Mouse (Mus musculus) CH12.LX (cell line): Measurements from ENCODE around the gene Sgip1. TPM values are rescaled to one million over a fixed set of nuclear protein-coding genes. Genes with fewer than 3 reads are reported as not detected.
A peak's percentile ranks its signal among the peaks of the same experiment; 100 is the strongest.

Source experiments
- DNase-seq: peaks from one replicate; pipeline ENCODE4 v3.0.0-alpha.2; 2013; ENCODE audit errors: extremely low read depth
- H3K27ac ChIP-seq: 2 replicates; pipeline ENCODE4 v1.5.1; 2012; ENCODE audit warnings: low read depth, mild to moderate bottlenecking, control low read depth, moderate library complexity; ENCODE audit not compliant: insufficient read depth
- H3K27me3 ChIP-seq: replicated peaks from 2 replicates; pipeline ENCODE3; 2012; ENCODE audit warnings: inconsistent platforms
- H3K36me3 ChIP-seq, 2 experiments: replicated peaks in 1 of 2; 2 replicates each; pipeline versions ENCODE3 to v1.6.1; 2012; ENCODE audit warnings: inconsistent platforms in 1 of 2, low read length in 1 of 2, mild to moderate bottlenecking in 1 of 2, mixed read lengths in 1 of 2, moderate library complexity in 1 of 2; ENCODE audit not compliant: control insufficient read depth in 1 of 2, insufficient read depth in 1 of 2
- H3K4me1 ChIP-seq, 2 experiments: 2 replicates each; pipeline ENCODE4 v1.6.1; 2012; ENCODE audit warnings: inconsistent platforms in 1 of 2, moderate library complexity in 1 of 2; ENCODE audit not compliant: insufficient read depth in 2 of 2, control insufficient read depth in 1 of 2
- H3K4me2 ChIP-seq: 2 replicates; pipeline ENCODE4 v1.6.1; 2012; ENCODE audit warnings: low read depth, mild to moderate bottlenecking, control low read depth; ENCODE audit not compliant: poor library complexity, insufficient read depth, severe bottlenecking
- H3K4me3 ChIP-seq, 3 experiments: fragments of 150-350 bp in 1 of 3; sonication (generic) in 1 of 3; replicated peaks in 1 of 3; 2 replicates each; pipeline versions ENCODE3 to v1.5.1; 2011 to 2012; ENCODE audit warnings: low read depth in 2 of 3, low read length in 2 of 3, mild to moderate bottlenecking in 2 of 3, moderate library complexity in 2 of 3, control low read depth in 1 of 3, improper control_type of control experiment in 1 of 3, inconsistent platforms in 1 of 3, mixed read lengths in 1 of 3; ENCODE audit not compliant: poor library complexity in 1 of 3
- H3K79me2 ChIP-seq: replicated peaks from 2 replicates; pipeline ENCODE4 v1.6.1; 2012; ENCODE audit warnings: mild to moderate bottlenecking, moderate library complexity; ENCODE audit not compliant: control insufficient read depth, poor library complexity, insufficient read depth, severe bottlenecking; ENCODE audit errors: extremely low read depth
- H3K9ac ChIP-seq: 2 replicates; pipeline ENCODE4 v1.6.1; 2012; ENCODE audit warnings: low read depth, mild to moderate bottlenecking, control low read depth, moderate library complexity; ENCODE audit not compliant: insufficient read depth
- H3K9me3 ChIP-seq: replicated peaks from 2 replicates; pipeline ENCODE3; 2012; ENCODE audit warnings: low read length, inconsistent platforms, mixed read lengths
- CTCF ChIP-seq, 2 experiments: IDR thresholded peaks in 1 of 2; conservative IDR thresholded peaks in 1 of 2; 2 replicates each; pipeline ENCODE4 v1.5.1; 2011 to 2012; ENCODE audit warnings: low read depth in 2 of 2, low read length in 2 of 2, improper control_type of control experiment in 1 of 2, inconsistent platforms in 1 of 2, mild to moderate bottlenecking in 1 of 2, moderate library complexity in 1 of 2
- E2F4 ChIP-seq: IDR thresholded peaks from 2 replicates; pipeline ENCODE4 v1.6.1; 2011; ENCODE audit warnings: low read depth, low read length, improper control_type of control experiment; ENCODE audit not compliant: insufficient replicate concordance
- HCFC1 ChIP-seq: IDR thresholded peaks from 2 replicates; pipeline ENCODE4 v1.6.1; 2012; ENCODE audit warnings: low read depth, mild to moderate bottlenecking, inconsistent platforms, low read length, improper control_type of control experiment
- JUND ChIP-seq: conservative IDR thresholded peaks from 2 replicates; pipeline ENCODE4 v1.6.1; 2011; ENCODE audit warnings: low read depth, low read length, improper control_type of control experiment
- KAT2A ChIP-seq: IDR thresholded peaks from 2 replicates; pipeline ENCODE4 v1.6.1; 2012; ENCODE audit warnings: low read length, improper control_type of control experiment, inconsistent platforms; ENCODE audit not compliant: insufficient replicate concordance
- MAX ChIP-seq: IDR thresholded peaks from 2 replicates; pipeline ENCODE4 v1.6.1; 2011; ENCODE audit warnings: low read length, improper control_type of control experiment
- MEF2A ChIP-seq: IDR thresholded peaks from 2 replicates; pipeline ENCODE4 v1.6.1; 2014; ENCODE audit warnings: low read depth, mild to moderate bottlenecking, inconsistent platforms, low read length, improper control_type of control experiment, borderline replicate concordance
- NRF1 ChIP-seq: IDR thresholded peaks from 2 replicates; pipeline ENCODE4 v1.6.1; 2014; ENCODE audit warnings: low read depth, mild to moderate bottlenecking, inconsistent platforms, low read length, improper control_type of control experiment, moderate library complexity
- PAX5 ChIP-seq: IDR thresholded peaks from 2 replicates; pipeline ENCODE4 v1.6.1; 2012; ENCODE audit warnings: low read length, inconsistent platforms, mixed read lengths
- POLR2A ChIP-seq: IDR thresholded peaks from 2 replicates; pipeline ENCODE4 v1.6.1; 2011; ENCODE audit warnings: low read depth, mild to moderate bottlenecking, improper control_type of control experiment, low read length
- POLR2AphosphoS2 ChIP-seq: IDR thresholded peaks from 2 replicates; pipeline ENCODE4 v1.6.1; 2011; ENCODE audit warnings: low read depth, low read length, improper control_type of control experiment
- RAD21 ChIP-seq: IDR thresholded peaks from 2 replicates; pipeline ENCODE4 v1.6.1; 2011; ENCODE audit warnings: low read depth, mild to moderate bottlenecking, low read length, improper control_type of control experiment, moderate library complexity
- SIN3A ChIP-seq: IDR thresholded peaks from 2 replicates; pipeline ENCODE4 v1.6.1; 2012; ENCODE audit warnings: low read length, improper control_type of control experiment, inconsistent platforms
- SMC3 ChIP-seq: IDR thresholded peaks from 2 replicates; pipeline ENCODE4 v1.6.1; 2011; ENCODE audit warnings: low read depth, low read length, improper control_type of control experiment
- USF2 ChIP-seq: conservative IDR thresholded peaks from 2 replicates; pipeline ENCODE4 v1.6.1; 2011; ENCODE audit warnings: low read depth, low read length, improper control_type of control experiment
- ZC3H11A ChIP-seq: IDR thresholded peaks from 2 replicates; pipeline ENCODE4 v1.6.1; 2012; ENCODE audit warnings: low read depth, mild to moderate bottlenecking, inconsistent platforms, low read length, improper control_type of control experiment
- ZNF384 ChIP-seq: IDR thresholded peaks from 2 replicates; pipeline ENCODE4 v1.6.1; 2012; ENCODE audit warnings: low read depth, low read length, improper control_type of control experiment, inconsistent platforms
- dilution Hi-C: fragments of 300-500 bp; cut with MboI; formaldehyde crosslinking; loops from 2 replicates; pipeline ENCODE4 v1.14.3; 2020; ENCODE audit warnings: low sequenced_read_pairs; ENCODE audit not compliant: extremely low pct_unique_long_range_greater_than_20kb, extremely low pct_ligation_motif_present
- in situ Hi-C: fragments of 300-500 bp; cut with MboI; formaldehyde crosslinking; loops from 3 replicates; pipeline ENCODE4 v1.14.3; 2019; ENCODE audit warnings: low sequenced_read_pairs, low pct_ligation_motif_present, low pct_unique_long_range_greater_than_20kb, mixed read lengths
- polyA plus RNA-seq: library from polyadenylated mRNA; unstranded; fragments of >175 nt; gene quantifications from 2 replicates; pipeline ENCODE4 v1.2.1, GENCODE M21; 2012; ENCODE audit warnings: low read depth; ENCODE audit not compliant: insufficient read length
- total RNA-seq, 2 experiments: library from RNA; depleted of rRNA; stranded (reverse); fragments of 300-350 nt in 1 of 2; fragments of >200 nt in 1 of 2; gene quantifications; 2 replicates each; pipeline ENCODE4 v1.2.3; 2012 to 2014

Gene Sgip1
- total and polyA plus RNA-seq, 3 experiments: 0.07 to 0.39 (median 0.21) TPM

GRCm38 (mm10) chr4:102717123-102717828 is 23.8 kb upstream of the Sgip1 start:
- no peak for DNase-seq
- in situ Hi-C loops: loop anchor here (10.0 kb wide), 1 partner anchor 52 kb away; no protein-coding TSS in a partner anchor
- Histone ChIP-seq H3K9ac (no peak overlapping the region), H3K27me3 (no peaks in the 10 kb centered on the region), H3K79me2 (no peaks in the 10 kb centered on the region), H3K27ac (no peak overlapping the region), H3K4me2 (no peak overlapping the region), H3K4me1 (peaks cover 0 to 6% of the 10 kb centered on the region in 2 experiments; a peak in 2 of 4 replicates), H3K36me3 (no peaks in the 10 kb centered on the region), H3K9me3 (no peaks in the 10 kb centered on the region), H3K4me3 (no peak overlapping the region)
- dilution Hi-C loops: no loop called here
- TF ChIP-seq MAX (no peak), JUND (no peak), KAT2A (no peak), POLR2A (no peak), SIN3A (no peak), POLR2AphosphoS2 (no peak), HCFC1 (no peak), NRF1 (no peak), USF2 (no peak), PAX5 (no peak)

GRCm38 (mm10) chr4:102719535-102719934 is 21.6 kb upstream of the Sgip1 start:
- Histone ChIP-seq H3K4me3 (no peak overlapping the region), H3K4me1 (peaks cover 0 to 6% of the 10 kb centered on the region in 2 experiments; a peak in 2 of 4 replicates), H3K36me3 (no peaks in the 10 kb centered on the region), H3K9ac (no peak overlapping the region), H3K27ac (no peak overlapping the region), H3K4me2 (no peak overlapping the region), H3K79me2 (no peaks in the 10 kb centered on the region), H3K27me3 (no peaks in the 10 kb centered on the region), H3K9me3 (no peaks in the 10 kb centered on the region)
- in situ Hi-C loops: loop anchor here (10.0 kb wide), 1 partner anchor 55 kb away; no protein-coding TSS in a partner anchor
- DNase-seq: peak; percentile 42
- dilution Hi-C loops: no loop called here
- no peak for TF ChIP-seq ZNF384
- peak; percentile 79 for TF ChIP-seq SMC3
- TF ChIP-seq JUND: no peak
- TF ChIP-seq CTCF (conservative IDR thresholded peaks at IDR 0.05 in 1 of 2, IDR thresholded peaks at IDR 0.05 in 1 of 2; ENCODE audit: low read depth in 2 of 2, low read length in 2 of 2): peak; percentile 40 to 82
- no peak for TF ChIP-seq E2F4
- peak; percentile 70 for TF ChIP-seq RAD21
- TF ChIP-seq POLR2A: no peak
- peak; percentile 46; the same call in 1 of the 2 replicates for TF ChIP-seq ZC3H11A
- TF ChIP-seq MEF2A: no peak
